Mouse (Mus musculus): ENCODE measurements around the gene Echdc3. TPM values are rescaled to one million over a fixed set of nuclear protein-coding genes. Genes with fewer than 3 reads are reported as not detected.

The Echdc3 gene
- polyA plus RNA-seq, 1 experiment from 2014 or later: 12.0 TPM

GRCm38 (mm10) chr2:6193591-6193973 lies 19.3 kb downstream of the Echdc3 start:
- TF ChIP-seq EP300 (IDR thresholded peaks at IDR 0.05) (peak; percentile 94), CTCF (IDR thresholded peaks at IDR 0.05) (no peak)
- ATAC-seq (peak; percentile 81), DNase-seq (ENCODE audit: low spot score) (peak; percentile 91)
- H3K4me3 ChIP-seq (ENCODE audit: low read depth, low read length): no peak overlapping the region
- no peaks in the 10 kb centered on the region for H3K27me3 ChIP-seq (replicated peaks; ENCODE audit: insufficient read depth, low read length)
- H3K36me3 ChIP-seq (ENCODE audit: insufficient read depth, low read length): no peaks in the 10 kb centered on the region
- H3K4me1 ChIP-seq (ENCODE audit: insufficient read depth, low read depth, low read length): no peaks in the 10 kb centered on the region; the same call in 1 of the 2 replicates
- H3K27ac ChIP-seq (ENCODE audit: low read length): peak overlapping the region; percentile 76; the same call in 1 of the 2 replicates
- no peak overlapping the region for H3K9ac ChIP-seq (replicated peaks; ENCODE audit: low read depth)
- H3K4me2 ChIP-seq (replicated peaks; ENCODE audit: low read depth, low read length): no peak overlapping the region
- no peaks in the 10 kb centered on the region for H3K9me3 ChIP-seq (ENCODE audit: low read length)
- whole genome bisulfite sequencing: 29% methylated on average over 10 of the region's 10 CpGs

- H3K9me3 ChIP-seq (ENCODE audit: low read length): no peaks in the 10 kb centered on the region
- 63% methylated on average over 20 of the region's 20 CpGs for WGBS
- H3K27me3 ChIP-seq (replicated peaks; ENCODE audit: insufficient read depth, low read length): no peaks in the 10 kb centered on the region
- ATAC-seq (peak; percentile 54), DNase-seq (ENCODE audit: low spot score) (peak; percentile 91)
- no peak overlapping the region for H3K9ac ChIP-seq (replicated peaks; ENCODE audit: low read depth)
- no peaks in the 10 kb centered on the region for H3K36me3 ChIP-seq (ENCODE audit: insufficient read depth, low read length)
- no peak overlapping the region for H3K4me3 ChIP-seq (ENCODE audit: low read depth, low read length)
- no peaks in the 10 kb centered on the region; the same call in 1 of the 2 replicates for H3K4me1 ChIP-seq (ENCODE audit: insufficient read depth, low read depth, low read length)
- no peak overlapping the region; the same call in 1 of the 2 replicates for H3K27ac ChIP-seq (ENCODE audit: low read length)
- no peak overlapping the region for H3K4me2 ChIP-seq (replicated peaks; ENCODE audit: low read depth, low read length)
- peak; percentile 90 for TF ChIP-seq CTCF (IDR thresholded peaks at IDR 0.05)
- TF ChIP-seq EP300 (IDR thresholded peaks at IDR 0.05): no peak
These were observed 19.8 kb downstream of the Echdc3 start for GRCm38 (mm10) chr2:6192820-6193590.

GRCm38 (mm10) chr2:6190036-6190435 lies 22.8 kb downstream of the Echdc3 start:
- TF ChIP-seq EP300 (IDR thresholded peaks at IDR 0.05) (no peak), CTCF (IDR thresholded peaks at IDR 0.05) (no peak)

GRCm38 (mm10) chr2:6189675-6189998 lies 23.2 kb downstream of the Echdc3 start:
- H3K4me2 ChIP-seq (replicated peaks; ENCODE audit: low read depth, low read length): no peak overlapping the region
- 72% methylated on average over 2 of the region's 2 CpGs for WGBS
- H3K9me3 ChIP-seq (ENCODE audit: low read length): no peaks in the 10 kb centered on the region
- H3K27ac ChIP-seq (ENCODE audit: low read length): no peak overlapping the region
- DNase-seq (ENCODE audit: low spot score) (no peak), ATAC-seq (no peak)
- no peaks in the 10 kb centered on the region; the same call in 1 of the 2 replicates for H3K4me1 ChIP-seq (ENCODE audit: insufficient read depth, low read depth, low read length)
- no peak overlapping the region for H3K4me3 ChIP-seq (ENCODE audit: low read depth, low read length)
- H3K36me3 ChIP-seq (ENCODE audit: insufficient read depth, low read length): no peaks in the 10 kb centered on the region
- no peak overlapping the region for H3K9ac ChIP-seq (replicated peaks; ENCODE audit: low read depth)
- TF ChIP-seq CTCF (IDR thresholded peaks at IDR 0.05) (no peak), EP300 (IDR thresholded peaks at IDR 0.05) (no peak)
- no peaks in the 10 kb centered on the region for H3K27me3 ChIP-seq (replicated peaks; ENCODE audit: insufficient read depth, low read length)

More at GRCm38 (mm10) chr2:6190036-6190435, 22.8 kb downstream of the Echdc3 start:
- no peaks in the 10 kb centered on the region for H3K36me3 ChIP-seq (ENCODE audit: insufficient read depth, low read length)
- H3K4me1 ChIP-seq (ENCODE audit: insufficient read depth, low read depth, low read length): no peaks in the 10 kb centered on the region; the same call in 1 of the 2 replicates
- no peak overlapping the region for H3K27ac ChIP-seq (ENCODE audit: low read length)
- H3K9me3 ChIP-seq (ENCODE audit: low read length): no peaks in the 10 kb centered on the region
- no peak overlapping the region for H3K4me2 ChIP-seq (replicated peaks; ENCODE audit: low read depth, low read length)
- H3K9ac ChIP-seq (replicated peaks; ENCODE audit: low read depth): no peak overlapping the region
- no peak overlapping the region for H3K4me3 ChIP-seq (ENCODE audit: low read depth, low read length)
- DNase-seq (ENCODE audit: low spot score): no peak
- WGBS: 88% methylated on average over 6 of the region's 6 CpGs
- no peak for ATAC-seq
- no peaks in the 10 kb centered on the region for H3K27me3 ChIP-seq (replicated peaks; ENCODE audit: insufficient read depth, low read length)

GRCm38 (mm10) chr2:6188891-6189674 lies 23.8 kb downstream of the Echdc3 start:
- Histone ChIP-seq H3K4me3 (ENCODE audit: low read depth, low read length) (no peak overlapping the region), H3K9ac (replicated peaks; ENCODE audit: low read depth) (no peak overlapping the region), H3K27me3 (replicated peaks; ENCODE audit: insufficient read depth, low read length) (no peaks in the 10 kb centered on the region), H3K27ac (ENCODE audit: low read length) (no peak overlapping the region), H3K36me3 (ENCODE audit: insufficient read depth, low read length) (no peaks in the 10 kb centered on the region), H3K4me1 (ENCODE audit: insufficient read depth, low read depth, low read length) (no peaks in the 10 kb centered on the region; the same call in 1 of the 2 replicates), H3K9me3 (ENCODE audit: low read length) (no peaks in the 10 kb centered on the region), H3K4me2 (replicated peaks; ENCODE audit: low read depth, low read length) (no peak overlapping the region)
- ATAC-seq: no peak
- 79% methylated on average over 11 of the region's 11 CpGs for WGBS
- DNase-seq (ENCODE audit: low spot score): no peak
- no peak for TF ChIP-seq EP300 (IDR thresholded peaks at IDR 0.05)
- no peak for TF ChIP-seq CTCF (IDR thresholded peaks at IDR 0.05)

GRCm38 (mm10) chr2:6187418-6187817 lies 25.4 kb downstream of the Echdc3 start:
- Histone ChIP-seq H3K27me3 (replicated peaks; ENCODE audit: insufficient read depth, low read length) (no peaks in the 10 kb centered on the region), H3K36me3 (ENCODE audit: insufficient read depth, low read length) (no peaks in the 10 kb centered on the region), H3K4me1 (ENCODE audit: insufficient read depth, low read depth, low read length) (no peaks in the 10 kb centered on the region), H3K4me2 (replicated peaks; ENCODE audit: low read depth, low read length) (no peak overlapping the region), H3K27ac (ENCODE audit: low read length) (no peak overlapping the region), H3K9ac (replicated peaks; ENCODE audit: low read depth) (no peak overlapping the region), H3K9me3 (ENCODE audit: low read length) (no peaks in the 10 kb centered on the region), H3K4me3 (ENCODE audit: low read depth, low read length) (no peak overlapping the region)
- ATAC-seq (no peak), DNase-seq (ENCODE audit: low spot score) (no peak)
- WGBS: 66% methylated on average over 11 of the region's 11 CpGs
- TF ChIP-seq EP300 (IDR thresholded peaks at IDR 0.05): no peak
- TF ChIP-seq CTCF (IDR thresholded peaks at IDR 0.05): no peak
